Mouse (Mus musculus) olfactory bulb, adult 2 months (tissue): ENCODE measurements around the gene Sorcs3. TPM values are rescaled to one million over a fixed set of nuclear protein-coding genes. Genes with fewer than 3 reads are reported as not detected.
A peak's percentile ranks its signal among the peaks of the same experiment; 100 is the strongest.

Experiments
- H3K27ac ChIP-seq: fragments of 200-500 bp; 2 replicates; pipeline ENCODE4 v1.5.1; 2012; ENCODE audit warnings: low read depth, low read length; ENCODE audit not compliant: insufficient read depth
- H3K4me1 ChIP-seq: fragments of 200-500 bp; 2 replicates; pipeline ENCODE4 v1.6.1; 2012; ENCODE audit warnings: low read length; ENCODE audit not compliant: control insufficient read depth, insufficient read depth
- H3K4me3 ChIP-seq: fragments of 200-500 bp; 2 replicates; pipeline ENCODE4 v1.5.1; 2012; ENCODE audit warnings: mild to moderate bottlenecking, low read depth, low read length, moderate library complexity; ENCODE audit not compliant: insufficient read depth
- CTCF ChIP-seq: fragments of 200-500 bp; IDR thresholded peaks from 2 replicates; pipeline ENCODE4 v1.5.1; 2012; ENCODE audit warnings: low read depth, mild to moderate bottlenecking, low read length, moderate library complexity; ENCODE audit not compliant: insufficient read depth
- POLR2A ChIP-seq: fragments of 200-500 bp; IDR thresholded peaks from 2 replicates; pipeline ENCODE4 v1.6.1; 2012; ENCODE audit warnings: mild to moderate bottlenecking, low read depth, low read length, moderate library complexity; ENCODE audit not compliant: insufficient read depth
- WGBS: fragments of 180-500 bp; shearing (Covaris S2); methylation state at CpG from one replicate; pipeline ENCODE4 v1.1.7; 2018; 5-methylcytosine and 5-hydroxymethylcytosine counted together
- polyA plus RNA-seq: library from polyadenylated mRNA; stranded (reverse); fragments of >200 nt; gene quantifications from 2 replicates; pipeline ENCODE4 v1.2.4, GENCODE M21; 2012; ENCODE audit warnings: low replicate concordance; ENCODE audit not compliant: missing spikeins, insufficient read depth, insufficient read length

Gene Sorcs3
- polyA plus RNA-seq, 1 experiment, result not detected

GRCm38 (mm10) chr19:48206861-48207730, 1.3 kb downstream of the Sorcs3 start:
- H3K27ac ChIP-seq, result no peak overlapping the region
- peaks cover 25% of the 10 kb centered on the region for H3K4me1 ChIP-seq
- WGBS, result 4% methylated on average over 20 of the region's 21 CpGs
- peak overlapping the region; percentile 52 for H3K4me3 ChIP-seq
- TF ChIP-seq CTCF, result no peak
- no peak for TF ChIP-seq POLR2A

GRCm38 (mm10) chr19:48207731-48208370, 2.0 kb downstream of the Sorcs3 start:
- no peak overlapping the region for H3K27ac ChIP-seq
- H3K4me3 ChIP-seq, result peak overlapping the region; percentile 52
- peaks cover 25% of the 10 kb centered on the region for H3K4me1 ChIP-seq
- 24% methylated on average over 10 of the region's 10 CpGs for whole genome bisulfite sequencing
- TF ChIP-seq POLR2A, result no peak
- TF ChIP-seq CTCF, result no peak

DNA sequence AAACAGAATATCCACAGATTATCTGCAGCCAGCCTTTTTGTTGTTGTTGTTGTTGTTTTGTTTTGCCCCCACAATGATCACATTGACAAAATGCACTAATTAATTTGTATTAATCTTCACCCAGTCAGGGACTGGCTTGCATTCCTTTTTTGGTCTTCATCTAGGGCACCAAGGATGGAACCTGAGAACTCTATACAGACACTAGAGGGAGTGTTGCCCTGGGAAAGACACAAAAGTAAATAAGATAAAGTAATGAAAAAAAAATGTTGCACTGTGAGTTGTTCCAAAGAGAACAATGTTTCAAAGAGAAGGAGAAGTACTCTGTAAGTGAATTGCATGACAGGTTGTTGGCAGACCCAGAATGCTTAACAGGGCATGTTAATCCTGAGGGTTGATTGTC, 9.6 kb downstream of the Sorcs3 start:
- Histone ChIP-seq H3K4me3 (no peak overlapping the region), H3K4me1 (no peaks in the 10 kb centered on the region), H3K27ac (no peak overlapping the region)
- TF ChIP-seq POLR2A, result no peak
- TF ChIP-seq CTCF, result no peak

GRCm38 (mm10) chr19:48237786-48238372, 32.1 kb downstream of the Sorcs3 start:
- no peak for TF ChIP-seq POLR2A
- TF ChIP-seq CTCF, result no peak
- WGBS, result 38% methylated on average over 13 of the region's 13 CpGs
- H3K4me3 ChIP-seq, result no peak overlapping the region
- H3K4me1 ChIP-seq, result peaks cover 5% of the 10 kb centered on the region
- no peak overlapping the region for H3K27ac ChIP-seq

GRCm38 (mm10) chr19:48238391-48238790, 32.6 kb downstream of the Sorcs3 start:
- TF ChIP-seq CTCF (no peak), POLR2A (no peak)
- H3K4me3 ChIP-seq, result no peak overlapping the region
- 35% methylated on average over 9 of the region's 9 CpGs for WGBS
- no peak overlapping the region for H3K27ac ChIP-seq
- peaks cover 5% of the 10 kb centered on the region for H3K4me1 ChIP-seq

- H3K4me3 ChIP-seq, result no peak overlapping the region
- 49% methylated on average over 2 of the region's 2 CpGs for WGBS
- H3K27ac ChIP-seq, result no peak overlapping the region
- peaks cover 5% of the 10 kb centered on the region for H3K4me1 ChIP-seq
- TF ChIP-seq POLR2A, result no peak
- TF ChIP-seq CTCF, result no peak
Observed at GRCm38 (mm10) chr19:48240960-48241359, 35.1 kb downstream of the Sorcs3 start.

DNA sequence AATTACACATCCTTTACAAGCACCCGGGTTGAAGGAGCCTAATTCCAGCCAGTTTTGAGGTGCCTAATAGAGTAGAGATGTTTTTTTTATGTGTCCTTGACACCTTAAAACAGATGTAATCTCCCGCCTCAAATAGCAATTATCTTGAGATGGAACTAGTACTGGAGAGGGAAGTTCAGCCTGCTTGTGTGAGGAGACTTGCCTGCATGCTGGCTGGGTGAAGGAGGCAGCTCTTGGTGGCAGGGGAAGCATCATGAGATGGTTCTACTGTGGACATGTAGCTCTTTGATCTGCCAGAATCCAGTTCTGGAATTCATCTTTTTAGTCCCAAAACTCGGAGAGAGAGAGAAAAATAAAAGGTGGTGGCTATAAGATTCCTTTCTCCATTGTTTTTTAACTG, 38.2 kb downstream of the Sorcs3 start:
- WGBS, result 59% methylated on average over 3 of the region's 3 CpGs
- no peak overlapping the region for H3K27ac ChIP-seq
- no peak overlapping the region for H3K4me3 ChIP-seq
- no peak for TF ChIP-seq CTCF
- TF ChIP-seq POLR2A, result no peak
- no peaks in the 10 kb centered on the region for H3K4me1 ChIP-seq

- Histone ChIP-seq H3K4me3 (no peak overlapping the region), H3K27ac (no peak overlapping the region), H3K4me1 (peaks cover 9% of the 10 kb centered on the region)
- TF ChIP-seq CTCF, result no peak
- WGBS, result 43% methylated on average over 7 of the region's 7 CpGs
Observed at GRCm38 (mm10) chr19:48259223-48259622, 53.4 kb downstream of the Sorcs3 start.

DNA sequence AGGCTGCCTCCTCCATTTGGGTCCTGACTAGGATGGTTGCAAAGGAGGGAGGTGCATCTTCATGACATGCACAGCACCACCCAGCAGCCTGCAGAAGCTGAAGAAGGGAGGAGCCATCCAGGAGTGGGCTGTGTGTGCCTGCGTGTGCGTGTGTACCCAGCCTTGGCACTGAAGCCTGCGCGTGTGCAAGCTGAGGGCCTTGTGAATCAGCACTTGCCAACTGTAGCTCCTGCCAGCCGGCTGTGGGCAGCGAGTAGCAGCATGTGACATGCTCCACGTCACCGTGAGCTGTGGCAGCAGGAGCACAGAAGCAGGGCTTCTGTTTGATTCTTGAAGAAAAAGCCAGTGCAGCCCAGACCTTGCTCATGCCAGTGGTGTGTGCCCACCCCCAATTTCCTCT, 54.8 kb downstream of the Sorcs3 start:
- peaks cover 9% of the 10 kb centered on the region for H3K4me1 ChIP-seq
- TF ChIP-seq POLR2A (no peak), CTCF (no peak)
- whole genome bisulfite sequencing, result 20% methylated on average over 8 of the region's 8 CpGs
- H3K4me3 ChIP-seq, result no peak overlapping the region
- no peak overlapping the region for H3K27ac ChIP-seq
